Mouse (Mus musculus): ENCODE measurements around the gene Gm128. TPM values are rescaled to one million over a fixed set of nuclear protein-coding genes. Genes with fewer than 3 reads are reported as not detected.
"Not testable (repeated sequence)": the region's sequence is repeated elsewhere in the genome, so short reads cannot be mapped to it uniquely, and the experiment has no call there.

Gm128 gene
- polyA plus RNA-seq, 1 experiment from 2014 or later = 0.30 TPM

GRCm38 (mm10) chr3:95218466-95219137, 22.8 kb downstream of the Gm128 start:
- 68% methylated on average over 6 of the region's 6 CpGs for WGBS (ENCODE audit: insufficient replicate concordance)
- Histone ChIP-seq H3K4me3 (ENCODE audit: low read depth, low read length) (peak overlapping the region; percentile 64), H3K36me3 (ENCODE audit: control insufficient read depth, insufficient read depth, low read length) (peaks cover 15% of the 10 kb centered on the region), H3K27me3 (ENCODE audit: control insufficient read depth, insufficient read depth, low read length) (no peaks in the 10 kb centered on the region), H3K9ac (ENCODE audit: low read depth, low read length) (peak overlapping the region; percentile 86), H3K4me2 (peak overlapping the region; percentile 70), H3K9me3 (replicated peaks; ENCODE audit: control insufficient read depth, low read length) (no peaks in the 10 kb centered on the region), H3K27ac (ENCODE audit: low read depth, low read length) (peak overlapping the region; percentile 97), H3K4me1 (ENCODE audit: control insufficient read depth, insufficient read depth, low read length) (no peaks in the 10 kb centered on the region)
- ATAC-seq (replicated peaks; ENCODE audit: insufficient number of reproducible peaks, low FRiP score, low TSS enrichment) = no peak

GRCm38 (mm10) chr3:95217255-95218134, 23.9 kb downstream of the Gm128 start, which contains the start of gene Gabpb2:
TSS of gene Gabpb2 (minus strand) at chr3:95217916.
- H3K27me3 ChIP-seq (ENCODE audit: control insufficient read depth, insufficient read depth, low read length) = no peaks in the 10 kb centered on the region
- under 1% methylated on average over 54 of the region's 56 CpGs for WGBS (ENCODE audit: insufficient replicate concordance)
- peak within 1 kb of the TSS; percentile 97 for H3K27ac ChIP-seq (ENCODE audit: low read depth, low read length)
- H3K4me3 ChIP-seq (ENCODE audit: low read depth, low read length) = peak within 1 kb of the TSS; percentile 64
- peak within 1 kb of the TSS; percentile 70 for H3K4me2 ChIP-seq
- peaks cover 7% of the 10 kb centered on the region; the same call in 1 of the 2 replicates for H3K36me3 ChIP-seq (ENCODE audit: control insufficient read depth, insufficient read depth, low read length)
- H3K9me3 ChIP-seq (replicated peaks; ENCODE audit: control insufficient read depth, low read length) = no peaks in the 10 kb centered on the region
- no peaks in the 10 kb centered on the region for H3K4me1 ChIP-seq (ENCODE audit: control insufficient read depth, insufficient read depth, low read length)
- peak within 1 kb of the TSS; percentile 86 for H3K9ac ChIP-seq (ENCODE audit: low read depth, low read length)
- ATAC-seq (replicated peaks; ENCODE audit: insufficient number of reproducible peaks, low FRiP score, low TSS enrichment) = peak; percentile 89

GRCm38 (mm10) chr3:95216655-95217254, 24.6 kb downstream of the Gm128 start:
- no peak; the same call in 1 of the 2 replicates for ATAC-seq (replicated peaks; ENCODE audit: insufficient number of reproducible peaks, low FRiP score, low TSS enrichment)
- no peaks in the 10 kb centered on the region for H3K9me3 ChIP-seq (replicated peaks; ENCODE audit: control insufficient read depth, low read length)
- H3K27me3 ChIP-seq (ENCODE audit: control insufficient read depth, insufficient read depth, low read length) = no peaks in the 10 kb centered on the region
- peak overlapping the region; percentile 86 for H3K9ac ChIP-seq (ENCODE audit: low read depth, low read length)
- H3K4me1 ChIP-seq (ENCODE audit: control insufficient read depth, insufficient read depth, low read length) = no peaks in the 10 kb centered on the region
- peak overlapping the region; percentile 97 for H3K27ac ChIP-seq (ENCODE audit: low read depth, low read length)
- H3K4me3 ChIP-seq (ENCODE audit: low read depth, low read length) = peak overlapping the region; percentile 64
- peak overlapping the region; percentile 70 for H3K4me2 ChIP-seq
- 22% methylated on average over 4 of the region's 4 CpGs for WGBS (ENCODE audit: insufficient replicate concordance)
- H3K36me3 ChIP-seq (ENCODE audit: control insufficient read depth, insufficient read depth, low read length) = peaks cover 7% of the 10 kb centered on the region; the same call in 1 of the 2 replicates

- Histone ChIP-seq H3K4me2 (no peak overlapping the region), H3K9ac (ENCODE audit: low read depth, low read length) (no peak overlapping the region), H3K27me3 (ENCODE audit: control insufficient read depth, insufficient read depth, low read length) (no peaks in the 10 kb centered on the region), H3K36me3 (ENCODE audit: control insufficient read depth, insufficient read depth, low read length) (peaks cover 7% of the 10 kb centered on the region; the same call in 1 of the 2 replicates), H3K27ac (ENCODE audit: low read depth, low read length) (no peak overlapping the region), H3K4me1 (ENCODE audit: control insufficient read depth, insufficient read depth, low read length) (no peaks in the 10 kb centered on the region), H3K9me3 (replicated peaks; ENCODE audit: control insufficient read depth, low read length) (no peaks in the 10 kb centered on the region), H3K4me3 (ENCODE audit: low read depth, low read length) (no peak overlapping the region)
- ATAC-seq (replicated peaks; ENCODE audit: insufficient number of reproducible peaks, low FRiP score, low TSS enrichment) = no peak
- 96% methylated on average over 1 of the region's 1 CpGs for WGBS (ENCODE audit: insufficient replicate concordance)
These were observed 27.8 kb downstream of the Gm128 start for GRCm38 (mm10) chr3:95213609-95213975.

- H3K36me3 ChIP-seq (ENCODE audit: control insufficient read depth, insufficient read depth, low read length); H3K9ac ChIP-seq (ENCODE audit: low read depth, low read length); H3K27ac ChIP-seq (ENCODE audit: low read depth, low read length); ATAC-seq (replicated peaks; ENCODE audit: insufficient number of reproducible peaks, low FRiP score, low TSS enrichment); H3K4me3 ChIP-seq (ENCODE audit: low read depth, low read length); H3K9me3 ChIP-seq (replicated peaks; ENCODE audit: control insufficient read depth, low read length); H3K4me2 ChIP-seq; H3K27me3 ChIP-seq (ENCODE audit: control insufficient read depth, insufficient read depth, low read length); H3K4me1 ChIP-seq (ENCODE audit: control insufficient read depth, insufficient read depth, low read length): not testable (repeated sequence)
- WGBS (ENCODE audit: insufficient replicate concordance) = 86% methylated on average over 8 of the region's 10 CpGs
These were observed 28.3 kb downstream of the Gm128 start for GRCm38 (mm10) chr3:95212889-95213608.

- Histone ChIP-seq H3K27ac (ENCODE audit: low read depth, low read length) (no peak overlapping the region), H3K27me3 (ENCODE audit: control insufficient read depth, insufficient read depth, low read length) (no peaks in the 10 kb centered on the region), H3K4me2 (no peak overlapping the region), H3K36me3 (ENCODE audit: control insufficient read depth, insufficient read depth, low read length) (peaks cover 22% of the 10 kb centered on the region), H3K4me3 (ENCODE audit: low read depth, low read length) (no peak overlapping the region), H3K9ac (ENCODE audit: low read depth, low read length) (no peak overlapping the region), H3K4me1 (ENCODE audit: control insufficient read depth, insufficient read depth, low read length) (no peaks in the 10 kb centered on the region), H3K9me3 (replicated peaks; ENCODE audit: control insufficient read depth, low read length) (no peaks in the 10 kb centered on the region)
- no peak for ATAC-seq (replicated peaks; ENCODE audit: insufficient number of reproducible peaks, low FRiP score, low TSS enrichment)
- 91% methylated on average over 2 of the region's 2 CpGs for WGBS (ENCODE audit: insufficient replicate concordance)
These were observed 30.8 kb downstream of the Gm128 start for GRCm38 (mm10) chr3:95210585-95210984.

- no peaks in the 10 kb centered on the region for H3K4me1 ChIP-seq (ENCODE audit: control insufficient read depth, insufficient read depth, low read length)
- no peak overlapping the region for H3K9ac ChIP-seq (ENCODE audit: low read depth, low read length)
- no peak overlapping the region for H3K27ac ChIP-seq (ENCODE audit: low read depth, low read length)
- 88% methylated on average over 4 of the region's 4 CpGs for WGBS (ENCODE audit: insufficient replicate concordance)
- no peak overlapping the region for H3K4me2 ChIP-seq
- peaks cover 22% of the 10 kb centered on the region for H3K36me3 ChIP-seq (ENCODE audit: control insufficient read depth, insufficient read depth, low read length)
- H3K4me3 ChIP-seq (ENCODE audit: low read depth, low read length) = no peak overlapping the region
- H3K27me3 ChIP-seq (ENCODE audit: control insufficient read depth, insufficient read depth, low read length) = no peaks in the 10 kb centered on the region
- no peaks in the 10 kb centered on the region for H3K9me3 ChIP-seq (replicated peaks; ENCODE audit: control insufficient read depth, low read length)
- ATAC-seq (replicated peaks; ENCODE audit: insufficient number of reproducible peaks, low FRiP score, low TSS enrichment) = no peak
These were observed 33.1 kb downstream of the Gm128 start for GRCm38 (mm10) chr3:95208286-95208685.

- 84% methylated on average over 6 of the region's 6 CpGs for WGBS (ENCODE audit: insufficient replicate concordance)
- no peak overlapping the region for H3K27ac ChIP-seq (ENCODE audit: low read depth, low read length)
- H3K36me3 ChIP-seq (ENCODE audit: control insufficient read depth, insufficient read depth, low read length) = peaks cover 42% of the 10 kb centered on the region
- H3K9ac ChIP-seq (ENCODE audit: low read depth, low read length) = no peak overlapping the region
- no peaks in the 10 kb centered on the region for H3K27me3 ChIP-seq (ENCODE audit: control insufficient read depth, insufficient read depth, low read length)
- no peak overlapping the region for H3K4me3 ChIP-seq (ENCODE audit: low read depth, low read length)
- no peak for ATAC-seq (replicated peaks; ENCODE audit: insufficient number of reproducible peaks, low FRiP score, low TSS enrichment)
- no peaks in the 10 kb centered on the region for H3K4me1 ChIP-seq (ENCODE audit: control insufficient read depth, insufficient read depth, low read length)
- H3K4me2 ChIP-seq = no peak overlapping the region
- H3K9me3 ChIP-seq (replicated peaks; ENCODE audit: control insufficient read depth, low read length) = no peaks in the 10 kb centered on the region
These were observed 37.5 kb downstream of the Gm128 start for GRCm38 (mm10) chr3:95203880-95204279.

All from heart, embryonic 11.5 days (tissue).